Comparison of ENCODE assay signal across 8 mouse cellular contexts in the genomic region with DNA sequence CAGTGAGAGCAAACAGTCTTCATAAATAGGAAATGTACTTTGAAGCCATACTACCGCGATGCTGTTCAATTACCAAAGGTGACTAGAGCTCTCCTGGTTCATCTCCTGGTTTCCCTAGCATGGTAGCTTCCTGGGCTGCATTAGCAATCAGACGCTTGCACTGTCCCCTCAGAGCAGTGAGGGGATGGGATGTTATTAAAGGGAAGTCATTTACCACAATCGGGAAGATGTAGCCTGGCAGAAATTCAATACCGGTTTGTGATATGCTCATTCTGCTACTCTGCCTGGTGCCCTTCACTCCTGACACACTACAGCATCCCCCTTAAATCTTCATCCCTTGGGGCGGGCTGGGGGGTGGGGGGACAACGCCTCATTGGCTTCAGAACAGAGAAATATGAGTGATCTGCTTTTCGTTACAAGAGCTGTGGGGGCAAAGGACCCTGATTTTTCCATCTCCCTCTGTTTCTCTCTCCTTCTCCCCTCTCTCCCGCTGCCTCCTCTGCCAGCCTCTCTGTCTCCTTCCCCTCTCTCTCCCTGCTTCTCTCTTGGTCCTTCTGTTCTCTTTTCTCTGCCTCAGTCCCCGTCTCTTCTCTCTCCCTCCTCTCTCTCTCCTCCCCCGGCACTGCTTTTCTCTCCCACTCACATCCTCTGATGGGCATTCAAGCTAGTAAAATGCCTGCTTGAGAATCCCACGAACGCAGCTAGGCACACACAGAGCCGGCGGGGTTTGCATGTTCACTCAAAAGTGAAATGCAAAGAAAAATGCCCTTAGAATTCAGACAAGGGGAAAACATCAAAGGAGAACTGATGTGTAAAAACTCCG. TPM values are rescaled to one million over a fixed set of nuclear protein-coding genes. Genes with fewer than 3 reads are reported as not detected.
DNase-seq lines count a peak whose midpoint lies in the region; ATAC-seq and TF ChIP-seq lines count a peak whose summit lies in the region.

No protein-coding gene starts in this region.

- no peaks in the 10 kb centered on the region for H3K36me3 ChIP-seq in kidney, embryonic 15.5 days
- no peaks in the 10 kb centered on the region for H3K36me3 ChIP-seq in myocyte (ENCODE audit: control insufficient read depth, insufficient read depth)

- ATAC-seq in kidney, embryonic 15.5 days (replicated peaks; ENCODE audit: low FRiP score): peak; percentile 51
- ATAC-seq in frontal cortex, adult (ENCODE audit: low TSS enrichment): peak; percentile 60

- H3K9me3 ChIP-seq in kidney, embryonic 15.5 days (replicated peaks): no peaks in the 10 kb centered on the region

- TF ChIP-seq POLR2A in myocyte (IDR thresholded peaks at IDR 0.05; ENCODE audit: insufficient read length, low read depth): no peak

- peaks cover 23% of the 10 kb centered on the region for H3K4me1 ChIP-seq in kidney, embryonic 15.5 days
- H3K4me1 ChIP-seq in brown adipose tissue, adult 24 weeks (ENCODE audit: control insufficient read depth, insufficient read depth, insufficient read length, low read length): peaks cover 3% of the 10 kb centered on the region; the same call in 1 of the 2 replicates

- no peaks in the 10 kb centered on the region for H3K79me2 ChIP-seq in myocyte (ENCODE audit: control insufficient read depth, insufficient read depth)

- WGBS in kidney, embryonic 15.5 days: 14% methylated on average over 16 of the region's 16 CpGs

- peak overlapping the region; percentile 23; the same call in 1 of the 2 replicates for H3K9ac ChIP-seq in kidney, embryonic 15.5 days

- peaks cover 18% of the 10 kb centered on the region for H3K27me3 ChIP-seq in kidney, embryonic 15.5 days
- no peaks in the 10 kb centered on the region for H3K27me3 ChIP-seq in myocyte (ENCODE audit: control insufficient read depth, insufficient read depth, insufficient read length)

- H3K4me2 ChIP-seq in kidney, embryonic 15.5 days: peak overlapping the region; percentile 58
- peak overlapping the region; percentile 88 for H3K4me2 ChIP-seq in myocyte (ENCODE audit: low read depth)

- no peak overlapping the region for H3K27ac ChIP-seq in kidney, embryonic 15.5 days
- no peak overlapping the region for H3K27ac ChIP-seq in brown adipose tissue, adult 24 weeks (replicated peaks; ENCODE audit: low read depth, low read length)

- no peak for DNase-seq in kidney, adult 18-20 months
- DNase-seq in left cerebral cortex, adult 9 months (ENCODE audit: low spot score in 2 of 2): peak; percentile 28 to 69
- DNase-seq in thymus, adult 18-20 months: no peak
- no peak for DNase-seq in spleen, postnatal 4 days (ENCODE audit: low spot score in 2 of 2)

- H3K4me3 ChIP-seq in kidney, embryonic 15.5 days (replicated peaks): peak overlapping the region; percentile 40
- peak overlapping the region; percentile 20 for H3K4me3 ChIP-seq in brown adipose tissue, adult 24 weeks (ENCODE audit: insufficient read depth, low read depth, low read length)
- peak overlapping the region; percentile 13 for H3K4me3 ChIP-seq in myocyte

- no peak overlapping the region for H3ac ChIP-seq in myocyte (ENCODE audit: control insufficient read depth, insufficient read length)

TF ChIP-seq in myocyte, 11 proteins besides CTCF, POLR2A, EP300 and RAD21:
- TF ChIP-seq TCF3 (IDR thresholded peaks at IDR 0.05; ENCODE audit: insufficient read length, low read depth): no peak
- no peak for TF ChIP-seq E2F4 (IDR thresholded peaks at IDR 0.05; ENCODE audit: insufficient read depth)
- TF ChIP-seq MYOD1 (IDR thresholded peaks at IDR 0.05; ENCODE audit: control insufficient read depth in 1 of 3, insufficient read length in 2 of 3, low read depth in 2 of 3): no peak
- no peak for TF ChIP-seq MYOG (IDR thresholded peaks at IDR 0.05; ENCODE audit: control insufficient read depth in 1 of 3, insufficient read depth in 1 of 3, insufficient read length in 2 of 3, low read depth in 2 of 3)
- no peak for TF ChIP-seq MAX (IDR thresholded peaks at IDR 0.05; ENCODE audit: low read depth)
- TF ChIP-seq TCF12 (IDR thresholded peaks at IDR 0.05; ENCODE audit: insufficient read depth, poor library complexity, severe bottlenecking): no peak
- TF ChIP-seq POLR2AphosphoS2 (IDR thresholded peaks at IDR 0.05; ENCODE audit: insufficient read length, low read depth): no peak
- TF ChIP-seq SRF (IDR thresholded peaks at IDR 0.05; ENCODE audit: control insufficient read depth, insufficient read length, low read depth): no peak
- TF ChIP-seq USF1 (IDR thresholded peaks at IDR 0.05; ENCODE audit: low read depth): no peak
- TF ChIP-seq CEBPB (IDR thresholded peaks at IDR 0.05; ENCODE audit: insufficient read depth, poor library complexity, severe bottlenecking): no peak
- no peak for TF ChIP-seq REST (IDR thresholded peaks at IDR 0.05; ENCODE audit: insufficient read depth, insufficient read length)
TF ChIP-seq in myocyte: peak in this region for 0.

RNA-seq across cellular contexts. Expression of a gene that starts 1.3 kb away (rescaled TPM):
- 3.9 and 4.5 TPM in 2 replicates for polyA plus RNA-seq in kidney, embryonic 15.5 days (2015; fragmentation: Nextera tagmentation; extraction: Ambion mirVana)
- polyA plus RNA-seq in brown adipose tissue, adult 24 weeks (2012; ENCODE audit: insufficient read depth, insufficient read length, missing spikeins): not detected in 2 replicates
- polyA plus RNA-seq in myocyte (2012; fragmentation: generic; extraction: Trizol): 0.13 TPM

Comparison
In these comparisons a context has a peak if more than half of its experiments do, and no peak if none do; other contexts are left out.
1. DNase-seq: peak in left cerebral cortex, adult 9 months (2 of 2); none in kidney, adult 18-20 months (single experiment), thymus, adult 18-20 months (0 of 2) and spleen, postnatal 4 days (0 of 2).
2. Peak in every context shown above with its lines, with median percentiles within 50 percentile points of each other: H3K4me3 ChIP-seq.